Mouse (Mus musculus) thymus, postnatal 25 days (tissue): Measurements from ENCODE around the gene Pcyox1.
"Not testable (repeated sequence)": the region's sequence is repeated elsewhere in the genome, so short reads cannot be mapped to it uniquely, and the experiment has no call there.

Source experiments
- DNase-seq: peaks from one replicate; pipeline ENCODE4 v3.0.0; 2022

Pcyox1 gene

DNA sequence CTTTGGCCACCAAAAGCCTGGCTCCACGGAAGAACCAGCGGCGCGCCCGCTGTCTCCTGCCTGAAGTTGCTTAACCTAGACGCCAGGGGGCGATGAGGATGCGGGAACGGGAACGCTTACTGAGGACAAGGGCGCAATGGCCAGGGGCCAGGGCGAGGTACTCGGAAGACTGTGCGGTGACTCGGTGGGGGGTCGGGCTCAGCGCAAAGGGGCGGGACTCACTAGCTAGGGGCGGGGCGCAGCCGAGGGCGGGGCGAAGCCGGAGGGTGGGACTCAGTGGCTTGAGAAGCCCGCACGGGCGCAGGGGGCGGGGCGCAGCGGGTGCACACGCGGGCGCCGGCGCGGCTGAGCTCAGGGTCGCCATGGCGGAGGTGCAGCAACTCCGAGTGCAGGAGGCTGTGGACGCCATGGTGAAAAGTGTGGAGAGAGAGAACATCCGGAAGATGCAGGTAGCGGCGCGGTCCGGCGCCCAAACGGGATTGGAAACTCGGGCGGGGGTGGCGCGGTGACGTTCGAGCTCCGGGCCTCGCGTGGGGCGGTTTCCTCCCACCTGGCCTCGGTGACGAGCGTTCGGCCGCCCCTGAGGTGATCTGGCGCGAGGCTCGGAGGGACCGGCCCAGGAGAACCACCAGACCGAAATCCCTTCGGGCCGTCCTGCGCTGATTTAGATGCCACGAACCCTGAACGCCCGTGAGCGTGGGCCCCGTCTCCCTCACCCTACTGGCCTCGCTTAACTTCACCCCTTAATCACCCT is 31.4 kb downstream of the Pcyox1 start, which contains the start of gene Fam136a:
Gene Fam136a (plus strand): TSS at position 276 of the 754 bp plus-strand sequence.
- DNase-seq, result peak; percentile 94

GRCm38 (mm10) chr6:86364442-86365141 is 32.4 kb downstream of the Pcyox1 start:
- DNase-seq, result peak; percentile 80

- DNase-seq, result no peak
These were observed 35.6 kb downstream of the Pcyox1 start for GRCm38 (mm10) chr6:86361373-86361772.

DNA sequence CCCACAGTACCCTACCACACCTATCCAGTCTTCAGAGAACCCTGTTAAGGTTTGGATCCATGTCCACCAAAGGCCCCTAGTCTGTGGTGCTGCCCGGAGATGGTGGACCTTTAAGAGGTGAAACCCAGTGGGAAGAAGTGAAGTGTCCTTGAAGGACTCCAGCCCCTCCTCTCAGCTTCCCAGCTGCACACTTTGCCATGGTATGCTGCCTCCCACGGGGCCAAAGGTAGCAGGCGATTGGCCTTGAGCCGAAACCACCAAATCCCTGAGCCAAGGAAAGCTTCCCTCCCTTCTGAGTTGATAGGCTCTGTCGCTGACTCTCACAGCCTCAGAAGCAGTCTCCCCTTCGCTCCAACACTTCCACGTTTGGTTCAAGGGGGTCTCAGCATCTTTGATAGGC is 36.3 kb downstream of the Pcyox1 start:
- no peak for DNase-seq

GRCm38 (mm10) chr6:86356956-86357355 is 40.0 kb downstream of the Pcyox1 start:
- peak; percentile 57 for DNase-seq

GRCm38 (mm10) chr6:86354948-86355347 is 42.0 kb downstream of the Pcyox1 start:
- DNase-seq, result no peak

GRCm38 (mm10) chr6:86349257-86349656 is 47.7 kb downstream of the Pcyox1 start:
- no peak for DNase-seq

- no peak for DNase-seq
These were observed 50.9 kb downstream of the Pcyox1 start for GRCm38 (mm10) chr6:86346063-86346462.

DNA sequence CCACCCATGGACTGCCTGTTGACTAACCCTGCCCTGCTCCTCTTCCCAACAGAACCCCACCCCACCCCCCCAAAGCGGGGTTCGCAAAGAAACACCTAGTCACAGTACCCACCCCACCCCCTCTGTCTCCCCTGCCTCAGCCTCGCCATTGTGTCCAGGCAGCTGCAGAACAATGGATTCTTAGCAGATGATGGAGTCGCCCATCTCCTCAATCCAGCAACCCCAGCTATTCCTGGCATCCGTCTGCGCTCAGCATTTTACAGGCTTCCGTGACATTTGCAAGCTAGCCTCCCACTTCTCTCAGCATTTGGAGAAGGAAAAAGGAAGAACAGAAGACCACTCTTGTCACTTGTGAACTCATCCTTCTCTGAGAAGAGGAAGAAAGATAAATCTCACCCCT is 53.3 kb downstream of the Pcyox1 start:
- no peak for DNase-seq

DNA sequence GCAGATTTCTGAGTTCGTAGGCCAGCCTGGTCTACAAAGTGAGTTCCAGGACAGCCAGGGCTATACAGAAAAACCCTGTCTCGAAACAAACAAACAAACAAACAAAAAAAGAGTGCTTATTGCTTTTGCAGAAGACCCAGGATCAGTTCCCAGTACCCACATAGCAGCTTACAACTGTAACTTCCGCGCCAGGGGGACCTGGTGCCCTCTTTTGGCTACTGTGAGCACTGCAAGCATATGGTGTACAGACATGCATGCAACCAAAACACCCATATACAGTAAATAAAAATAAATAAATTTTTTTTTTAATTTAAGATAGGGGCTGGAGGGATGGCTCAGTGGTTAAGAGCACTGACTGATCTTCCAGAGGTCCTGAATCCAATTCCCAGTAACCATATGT is 60.6 kb downstream of the Pcyox1 start:
- not testable (repeated sequence) for DNase-seq
